Mouse (Mus musculus): Measurements from ENCODE around the gene AL732309.1.

DNA sequence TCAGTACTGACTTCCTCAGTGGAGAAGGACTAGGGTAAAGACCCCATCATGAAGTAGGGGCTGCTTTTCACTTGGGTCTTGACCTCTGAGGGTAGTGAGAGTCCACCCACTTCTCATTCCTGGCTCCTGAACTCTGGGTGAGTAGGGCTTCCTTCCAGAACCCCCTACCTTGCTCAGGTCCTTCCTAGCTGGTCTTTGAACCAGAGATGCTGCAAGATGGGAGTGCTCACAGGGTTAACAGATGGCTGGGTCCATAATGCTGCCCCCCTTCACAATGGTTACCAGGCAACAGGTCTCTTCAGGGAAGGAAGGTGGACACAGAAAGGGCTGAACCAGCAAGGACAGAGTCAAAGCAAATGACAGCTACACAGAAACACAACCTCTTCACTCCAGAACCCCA, 28.2 kb downstream of the AL732309.1 start, which contains the start of gene Fam166a:
- TF ChIP-seq POLR2A (IDR thresholded peaks at IDR 0.05; ENCODE audit: borderline replicate concordance, low read depth, low read length), result no peak
- no peak for TF ChIP-seq CTCF (IDR thresholded peaks at IDR 0.05; ENCODE audit: low read depth, low read length)

All from bone marrow macrophage, adult 2 months (primary cell).